Mouse (Mus musculus) erythroblast, embryonic 14.5 days (primary cell): Measurements from ENCODE around the gene Armc6. TPM values are rescaled to one million over a fixed set of nuclear protein-coding genes. Genes with fewer than 3 reads are reported as not detected.

Experiments used
- H3K27me3 ChIP-seq: 2 replicates; pipeline ENCODE4 v1.6.1; 2012; ENCODE audit warnings: inconsistent platforms; ENCODE audit not compliant: control insufficient read depth
- H3K36me3 ChIP-seq: 2 replicates; pipeline ENCODE4 v1.6.1; 2012; ENCODE audit warnings: mild to moderate bottlenecking, inconsistent platforms; ENCODE audit not compliant: control insufficient read depth
- H3K4me1 ChIP-seq: 2 replicates; pipeline ENCODE4 v1.6.1; 2012; ENCODE audit warnings: inconsistent platforms; ENCODE audit not compliant: control insufficient read depth
- H3K4me3 ChIP-seq: replicated peaks from 2 replicates; pipeline ENCODE3; 2012; ENCODE audit warnings: moderate library complexity, mild to moderate bottlenecking, inconsistent platforms
- H3K9me3 ChIP-seq: 2 replicates; pipeline ENCODE4 v1.6.1; 2012; ENCODE audit warnings: low read length, inconsistent platforms, mixed read lengths; ENCODE audit not compliant: control insufficient read depth
- GATA1 ChIP-seq: IDR thresholded peaks from 2 replicates; pipeline ENCODE4 v1.6.1; 2012; ENCODE audit warnings: low read length, inconsistent platforms, mixed read lengths
- TAL1 ChIP-seq: IDR thresholded peaks from 3 replicates; pipeline ENCODE4 v1.6.1; 2012; ENCODE audit warnings: low read length, inconsistent platforms, mixed read lengths
- polyA plus RNA-seq: library from polyadenylated mRNA; stranded (reverse); fragments of >175 nt; gene quantifications from 2 replicates; pipeline ENCODE4 v1.2.3, GENCODE M21; 2012

Armc6 gene
- polyA plus RNA-seq, 1 experiment: 1.6 TPM

DNA sequence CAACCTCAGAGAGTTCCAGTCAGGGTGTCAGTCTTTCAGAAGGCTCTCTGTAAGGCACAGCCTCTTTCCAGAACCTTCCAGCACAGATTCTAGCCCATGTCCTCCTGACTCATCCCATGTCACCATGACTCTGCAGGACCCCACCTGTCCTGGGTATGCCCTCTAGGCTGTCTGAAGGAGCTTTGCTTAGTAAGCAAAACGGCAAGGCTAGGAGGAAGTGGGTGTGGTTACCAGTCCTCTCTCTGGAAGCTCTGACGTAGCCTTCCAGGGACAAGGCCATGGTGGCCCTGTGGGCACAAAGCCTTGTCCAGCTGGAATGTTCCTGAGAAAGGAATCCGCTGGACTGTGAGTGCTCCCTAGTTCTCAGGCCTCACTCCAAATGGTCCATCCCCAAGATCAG, 38.7 kb upstream of the Armc6 start:
- H3K9me3 ChIP-seq: no peaks in the 10 kb centered on the region
- no peaks in the 10 kb centered on the region for H3K36me3 ChIP-seq
- H3K4me1 ChIP-seq: peaks cover 59% of the 10 kb centered on the region
- no peaks in the 10 kb centered on the region for H3K27me3 ChIP-seq
- TF ChIP-seq TAL1 (no peak), GATA1 (no peak)
- H3K4me3 ChIP-seq: no peak overlapping the region

DNA sequence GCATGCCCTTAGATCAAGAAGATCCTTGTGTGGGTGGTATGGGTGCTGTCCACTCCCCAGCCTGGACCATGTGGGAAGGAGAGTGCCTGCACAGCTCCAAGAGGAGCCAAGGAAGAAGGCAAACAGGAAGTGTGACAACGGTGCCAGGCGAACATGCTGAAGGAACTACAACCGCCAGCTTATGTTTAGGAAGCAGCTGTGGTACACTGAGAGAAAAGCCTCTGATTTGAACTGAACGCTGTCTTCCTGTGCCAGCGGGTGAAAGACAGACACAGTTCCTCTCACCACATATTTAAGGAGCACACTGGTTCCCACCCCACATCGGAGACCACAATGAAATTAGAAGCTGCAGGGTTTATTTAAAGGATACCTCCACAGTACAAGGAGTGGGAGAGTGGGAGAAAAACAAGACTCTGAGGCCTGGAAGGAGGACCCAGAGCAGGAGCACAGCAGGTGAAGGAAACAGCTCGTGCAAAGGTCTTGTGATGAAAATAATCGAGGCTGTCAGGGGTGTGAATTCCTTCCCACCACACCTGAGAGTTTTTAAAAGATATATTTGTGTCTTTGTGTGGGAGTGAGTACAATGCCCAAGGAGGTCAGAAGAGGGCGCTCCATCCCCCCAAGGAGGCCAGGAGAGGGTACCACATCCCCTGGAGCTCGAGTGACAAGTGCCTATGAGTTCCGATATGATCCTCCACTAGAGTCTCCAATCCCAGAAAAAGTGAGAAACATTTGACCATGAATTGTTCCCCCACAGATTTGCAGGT, 34.7 kb upstream of the Armc6 start:
- TF ChIP-seq GATA1 (no peak), TAL1 (no peak)
- H3K4me1 ChIP-seq: peaks cover 55% of the 10 kb centered on the region
- H3K9me3 ChIP-seq: no peaks in the 10 kb centered on the region
- no peak overlapping the region for H3K4me3 ChIP-seq
- no peaks in the 10 kb centered on the region for H3K27me3 ChIP-seq
- H3K36me3 ChIP-seq: peaks cover 16% of the 10 kb centered on the region

DNA sequence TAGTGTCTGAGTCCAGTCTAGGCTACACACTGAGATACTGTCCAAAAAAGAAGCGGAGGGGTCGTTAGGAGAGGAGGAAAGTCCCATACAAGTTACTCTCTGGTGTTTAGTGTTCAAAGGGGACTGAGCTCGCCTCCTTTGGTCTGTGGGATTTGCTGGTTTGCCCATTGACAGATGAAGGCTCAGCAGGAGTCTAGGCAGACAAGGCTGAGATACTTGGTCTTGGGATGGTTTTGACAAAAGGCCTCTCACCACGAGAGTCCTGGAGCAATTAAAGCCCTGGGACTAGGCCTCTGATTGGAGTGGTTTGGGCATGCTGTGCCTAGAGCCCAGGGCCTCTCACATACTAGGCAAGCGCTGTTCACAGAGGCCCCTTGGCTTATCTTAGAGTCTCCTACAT, 34.0 kb upstream of the Armc6 start:
- no peak for TF ChIP-seq GATA1
- TF ChIP-seq TAL1: no peak
- no peaks in the 10 kb centered on the region for H3K9me3 ChIP-seq
- no peaks in the 10 kb centered on the region for H3K27me3 ChIP-seq
- no peak overlapping the region for H3K4me3 ChIP-seq
- H3K36me3 ChIP-seq: peaks cover 23% of the 10 kb centered on the region
- peaks cover 49% of the 10 kb centered on the region for H3K4me1 ChIP-seq

DNA sequence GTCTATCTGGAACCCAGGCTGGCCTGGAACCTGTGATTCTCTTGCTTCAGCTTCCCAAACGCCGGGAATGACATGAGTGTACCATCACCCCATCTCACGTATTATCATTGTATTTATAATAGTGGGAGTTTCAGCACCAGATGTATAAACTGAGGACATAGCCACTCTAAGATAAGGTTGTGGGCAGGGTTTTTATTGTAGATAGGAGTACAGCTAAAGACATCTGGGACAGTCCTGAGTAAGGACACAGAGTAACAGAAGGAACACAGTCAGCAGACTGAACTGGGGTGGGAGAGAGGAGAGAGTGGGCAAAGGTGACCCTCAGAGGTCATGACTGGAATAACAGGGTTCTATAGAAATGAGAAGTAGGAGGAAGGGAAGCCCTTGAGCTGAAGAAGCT, 33.4 kb upstream of the Armc6 start:
- Histone ChIP-seq H3K9me3 (no peaks in the 10 kb centered on the region), H3K4me3 (no peak overlapping the region), H3K36me3 (peaks cover 29% of the 10 kb centered on the region), H3K4me1 (peaks cover 43% of the 10 kb centered on the region), H3K27me3 (no peaks in the 10 kb centered on the region)
- TF ChIP-seq GATA1: no peak
- TF ChIP-seq TAL1: no peak

DNA sequence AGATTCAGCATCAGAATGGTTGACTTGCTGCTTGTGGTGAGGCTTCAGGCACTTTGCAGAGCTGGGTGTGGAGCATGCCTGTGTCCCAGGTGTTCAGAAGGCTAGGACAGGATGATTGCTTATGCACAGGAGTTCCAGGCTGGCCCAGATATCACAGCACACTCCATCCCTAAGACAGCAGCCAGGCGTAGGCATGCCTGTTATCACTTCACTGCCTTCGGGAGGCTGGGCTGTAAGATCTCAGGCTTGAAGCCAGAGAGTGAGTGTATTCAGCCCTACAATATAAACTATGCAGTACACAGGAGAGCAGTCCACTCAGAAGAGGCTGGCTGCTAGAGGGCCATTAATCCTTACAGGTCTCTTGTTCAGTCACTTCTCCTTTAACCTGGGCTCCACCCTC, 24.8 kb upstream of the Armc6 start:
- Histone ChIP-seq H3K36me3 (peaks cover 99% of the 10 kb centered on the region), H3K4me3 (no peak overlapping the region), H3K27me3 (no peaks in the 10 kb centered on the region), H3K4me1 (peaks cover 45% of the 10 kb centered on the region), H3K9me3 (no peaks in the 10 kb centered on the region)
- TF ChIP-seq TAL1 (no peak), GATA1 (no peak)

DNA sequence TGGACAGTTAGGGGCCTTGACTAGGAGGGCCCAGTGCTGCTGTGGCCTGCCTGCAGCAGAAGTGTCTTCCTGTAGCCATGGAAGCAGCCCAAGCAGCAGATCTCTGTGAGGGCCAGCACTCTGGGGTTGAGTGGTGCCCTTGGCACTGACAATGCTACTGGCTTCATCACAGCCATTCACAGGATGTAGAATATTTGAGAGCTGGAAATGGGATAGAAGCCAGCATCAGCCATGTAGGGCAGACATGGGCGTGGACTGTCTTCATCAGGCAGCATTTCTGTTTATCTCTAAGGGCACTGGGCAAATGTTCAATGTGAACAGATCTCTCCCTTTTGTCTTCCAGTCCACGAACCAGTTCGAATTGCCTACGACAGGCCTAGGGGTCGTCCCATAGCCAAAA, 24.3 kb upstream of the Armc6 start:
- peaks cover 45% of the 10 kb centered on the region for H3K4me1 ChIP-seq
- no peak overlapping the region for H3K4me3 ChIP-seq
- no peaks in the 10 kb centered on the region for H3K27me3 ChIP-seq
- TF ChIP-seq TAL1 (no peak), GATA1 (no peak)
- H3K36me3 ChIP-seq: peaks cover 99% of the 10 kb centered on the region
- no peaks in the 10 kb centered on the region for H3K9me3 ChIP-seq

DNA sequence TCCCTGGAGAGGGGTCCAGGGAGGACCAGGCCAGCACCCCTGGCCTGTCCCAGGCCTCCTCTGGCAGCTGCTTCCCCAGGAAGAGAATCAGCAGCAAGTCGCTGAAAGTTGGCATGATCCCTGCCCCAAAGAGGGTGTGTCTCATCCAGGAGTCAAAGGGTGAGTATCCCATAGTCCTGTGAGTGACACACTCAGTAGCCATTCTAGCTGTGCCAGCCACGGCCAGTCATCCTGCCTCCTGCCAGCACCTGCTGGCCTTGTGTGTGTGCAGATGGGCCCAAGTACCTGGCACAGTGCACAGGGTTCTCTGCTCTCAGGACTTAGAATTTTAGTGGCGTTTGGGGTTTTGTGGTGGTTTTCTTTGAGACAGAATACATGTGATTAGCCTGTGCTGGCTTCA, 23.2 kb upstream of the Armc6 start:
- peaks cover 99% of the 10 kb centered on the region for H3K36me3 ChIP-seq
- no peak overlapping the region for H3K4me3 ChIP-seq
- H3K27me3 ChIP-seq: no peaks in the 10 kb centered on the region

DNA sequence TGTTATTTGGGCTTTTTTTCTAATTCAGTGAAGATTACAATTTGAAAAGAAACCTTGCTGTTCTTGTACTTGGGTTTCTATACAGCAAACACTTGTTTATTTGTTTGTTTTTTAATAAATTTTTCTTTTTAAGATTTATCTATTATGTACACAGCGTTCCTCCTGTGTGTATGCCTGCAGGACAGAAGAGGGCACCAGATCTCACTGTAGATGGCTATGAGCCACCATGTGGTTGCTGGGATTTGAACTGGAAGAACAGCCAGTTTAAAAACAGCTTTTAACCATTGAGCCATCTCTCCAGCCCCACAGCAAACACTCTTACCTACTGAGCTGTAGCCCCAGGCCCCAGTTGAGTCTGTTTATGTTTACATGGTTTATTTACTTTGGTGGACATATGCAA, 20.4 kb upstream of the Armc6 start:
- H3K4me1 ChIP-seq: peaks cover 22% of the 10 kb centered on the region
- H3K36me3 ChIP-seq: peaks cover 98% of the 10 kb centered on the region
- no peak for TF ChIP-seq TAL1
- TF ChIP-seq GATA1: no peak

More for the DNA sequence above, 23.2 kb upstream of the Armc6 start:
- Histone ChIP-seq H3K9me3 (no peaks in the 10 kb centered on the region), H3K4me1 (peaks cover 45% of the 10 kb centered on the region)
- TF ChIP-seq TAL1 (no peak), GATA1 (no peak)

DNA sequence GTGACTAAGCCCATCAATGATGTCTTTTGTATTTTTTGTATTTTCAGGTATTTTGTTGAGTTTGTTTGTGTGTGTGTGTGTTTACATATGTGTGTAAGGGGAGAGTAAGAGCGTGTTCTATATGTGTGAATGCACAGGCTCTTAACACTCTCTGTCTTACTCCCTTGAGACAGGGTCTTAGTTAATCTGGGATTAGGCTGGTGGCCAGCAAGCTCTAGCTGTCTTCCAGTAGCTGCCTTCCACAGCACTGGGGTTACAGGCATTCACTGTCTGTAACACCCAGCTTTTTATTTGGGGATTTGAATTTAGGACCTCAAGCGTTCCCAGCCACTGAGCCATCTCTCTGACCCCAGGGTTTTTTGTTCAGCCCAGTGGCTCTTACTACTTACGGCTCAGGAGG, 13.6 kb upstream of the Armc6 start:
- H3K27me3 ChIP-seq: no peaks in the 10 kb centered on the region
- no peaks in the 10 kb centered on the region for H3K9me3 ChIP-seq
- TF ChIP-seq TAL1: no peak
- no peak for TF ChIP-seq GATA1
- peaks cover 93% of the 10 kb centered on the region for H3K36me3 ChIP-seq
- no peak overlapping the region for H3K4me3 ChIP-seq
- H3K4me1 ChIP-seq: peaks cover 12% of the 10 kb centered on the region

More for the DNA sequence above, 20.4 kb upstream of the Armc6 start:
- Histone ChIP-seq H3K4me3 (no peak overlapping the region), H3K9me3 (no peaks in the 10 kb centered on the region), H3K27me3 (no peaks in the 10 kb centered on the region)
